Mouse (Mus musculus) yolk sac, embryonic 10.5 days (tissue): Measurements from ENCODE around the gene Strn4.

ENCODE experiments used
- DNase-seq: peaks from one replicate; pipeline ENCODE4 v3.0.0-alpha.2; 2017; ENCODE audit warnings: low spot score

Gene Strn4

GRCm38 (mm10) chr7:16810920-16811648, 4.6 kb upstream of the Strn4 start:
- DNase-seq = no peak

GRCm38 (mm10) chr7:16811649-16812070, 4.0 kb upstream of the Strn4 start:
- no peak for DNase-seq

GRCm38 (mm10) chr7:16812505-16812904, 3.2 kb upstream of the Strn4 start:
- DNase-seq = no peak

- peak; percentile 76 for DNase-seq
These were observed 387 bp downstream of the Strn4 start for GRCm38 (mm10) chr7:16816078-16816474.

- peak; percentile 58 for DNase-seq
These were observed 910 bp downstream of the Strn4 start, which contains the start of gene Fkrp for GRCm38 (mm10) chr7:16816475-16817122. Fkrp (minus strand) TSS chr7:16816732.

- DNase-seq = no peak
These were observed 2.0 kb downstream of the Strn4 start for GRCm38 (mm10) chr7:16817693-16818092.

GRCm38 (mm10) chr7:16819794-16820193, 4.1 kb downstream of the Strn4 start:
- DNase-seq = no peak

GRCm38 (mm10) chr7:16820271-16820763, 4.6 kb downstream of the Strn4 start:
- no peak for DNase-seq

GRCm38 (mm10) chr7:16821091-16821490, 5.4 kb downstream of the Strn4 start:
- DNase-seq = no peak

GRCm38 (mm10) chr7:16821669-16822101, 6.0 kb downstream of the Strn4 start:
- no peak for DNase-seq

GRCm38 (mm10) chr7:16823734-16824133, 8.0 kb downstream of the Strn4 start:
- DNase-seq = no peak

- no peak for DNase-seq
These were observed 10.1 kb downstream of the Strn4 start for GRCm38 (mm10) chr7:16825785-16826184.

- no peak for DNase-seq
These were observed 10.9 kb downstream of the Strn4 start for GRCm38 (mm10) chr7:16826571-16826970.

GRCm38 (mm10) chr7:16827274-16827673, 11.6 kb downstream of the Strn4 start:
- no peak for DNase-seq

- DNase-seq = no peak
These were observed 14.8 kb downstream of the Strn4 start for GRCm38 (mm10) chr7:16830449-16830848.

GRCm38 (mm10) chr7:16837916-16838803, 22.5 kb downstream of the Strn4 start:
- no peak for DNase-seq

- DNase-seq = no peak
These were observed 23.2 kb downstream of the Strn4 start for GRCm38 (mm10) chr7:16838804-16839426.

GRCm38 (mm10) chr7:16839427-16840108, 23.9 kb downstream of the Strn4 start:
- no peak for DNase-seq

GRCm38 (mm10) chr7:16840109-16840491, 24.4 kb downstream of the Strn4 start:
- DNase-seq = no peak

- no peak for DNase-seq
These were observed 25.4 kb downstream of the Strn4 start for GRCm38 (mm10) chr7:16841078-16841477.
